ENCODE assay signal across 24 mouse cellular contexts in genomic region chr15:30777801-30778200, GRCm38 (mm10).
DNase-seq lines count a peak whose midpoint lies in the region; ATAC-seq and TF ChIP-seq lines count a peak whose summit lies in the region.
"Had no signal": no experiment of that assay in that cellular context is flagged by ENCODE, and none has a peak within 500 bp of the region (broad histone marks: within the 10 kb centered on the region; RNA-seq: fewer than 3 reads in every experiment).

No protein-coding gene starts in this region.

- no peaks in the 10 kb centered on the region for H3K36me3 ChIP-seq in hindbrain, embryonic 11.5 days (ENCODE audit: control insufficient read depth, insufficient read depth, low read length)
- H3K36me3 ChIP-seq in hindbrain, embryonic 16.5 days (ENCODE audit: control insufficient read depth, insufficient read depth, low read length): no peaks in the 10 kb centered on the region
- H3K36me3 ChIP-seq in hindbrain, embryonic 13.5 days: no peaks in the 10 kb centered on the region
- no peaks in the 10 kb centered on the region for H3K36me3 ChIP-seq in hindbrain, postnatal 0 days (ENCODE audit: insufficient read depth, low read length)
- no peaks in the 10 kb centered on the region for H3K36me3 ChIP-seq in midbrain, embryonic 11.5 days (ENCODE audit: control insufficient read depth, insufficient read depth, low read length)
- no peaks in the 10 kb centered on the region for H3K36me3 ChIP-seq in midbrain, embryonic 14.5 days (ENCODE audit: control insufficient read depth, insufficient read depth, low read length)
- H3K36me3 ChIP-seq: embryonic facial prominence, embryonic 13.5 days; embryonic facial prominence, embryonic 15.5 days; forebrain, embryonic 10.5 days; forebrain, embryonic 12.5 days had no signal

- H3K27me3 ChIP-seq in hindbrain, embryonic 11.5 days (ENCODE audit: control insufficient read depth, insufficient read depth, low read length): no peaks in the 10 kb centered on the region
- H3K27me3 ChIP-seq in hindbrain, embryonic 16.5 days (replicated peaks; ENCODE audit: control insufficient read depth, insufficient read depth, low read length): no peaks in the 10 kb centered on the region
- H3K27me3 ChIP-seq in hindbrain, embryonic 13.5 days: no peaks in the 10 kb centered on the region
- no peaks in the 10 kb centered on the region for H3K27me3 ChIP-seq in hindbrain, postnatal 0 days (ENCODE audit: insufficient read depth, low read length)
- no peaks in the 10 kb centered on the region for H3K27me3 ChIP-seq in midbrain, embryonic 11.5 days (ENCODE audit: control insufficient read depth, insufficient read depth, low read length)
- no peaks in the 10 kb centered on the region for H3K27me3 ChIP-seq in midbrain, embryonic 14.5 days (ENCODE audit: control insufficient read depth, insufficient read depth, low read length)
- H3K27me3 ChIP-seq: embryonic facial prominence, embryonic 13.5 days; embryonic facial prominence, embryonic 15.5 days; forebrain, embryonic 12.5 days had no signal

- no peak overlapping the region for H3K9ac ChIP-seq in hindbrain, embryonic 11.5 days (ENCODE audit: low read depth, low read length)
- no peak overlapping the region for H3K9ac ChIP-seq in hindbrain, embryonic 16.5 days (ENCODE audit: low read depth, low read length)
- no peak overlapping the region for H3K9ac ChIP-seq in hindbrain, embryonic 13.5 days
- H3K9ac ChIP-seq in hindbrain, postnatal 0 days (replicated peaks; ENCODE audit: low read length): no peak overlapping the region
- H3K9ac ChIP-seq in midbrain, embryonic 11.5 days (ENCODE audit: low read length): no peak overlapping the region
- no peak overlapping the region for H3K9ac ChIP-seq in midbrain, embryonic 14.5 days (replicated peaks; ENCODE audit: low read length)
- H3K9ac ChIP-seq: embryonic facial prominence, embryonic 13.5 days; embryonic facial prominence, embryonic 15.5 days; forebrain, embryonic 12.5 days had no signal

- no peak overlapping the region for H3K4me3 ChIP-seq in hindbrain, embryonic 11.5 days (ENCODE audit: low read depth, low read length)
- H3K4me3 ChIP-seq in hindbrain, embryonic 16.5 days (ENCODE audit: low read length): no peak overlapping the region
- H3K4me3 ChIP-seq in hindbrain, embryonic 13.5 days: no peak overlapping the region
- no peak overlapping the region for H3K4me3 ChIP-seq in hindbrain, postnatal 0 days (ENCODE audit: low read length)
- no peak overlapping the region for H3K4me3 ChIP-seq in midbrain, embryonic 11.5 days (ENCODE audit: low read depth, low read length)
- H3K4me3 ChIP-seq in midbrain, embryonic 14.5 days (replicated peaks; ENCODE audit: low read depth, low read length): no peak overlapping the region
- H3K4me3 ChIP-seq: embryonic facial prominence, embryonic 13.5 days; embryonic facial prominence, embryonic 15.5 days; erythroblast, embryonic 14.5 days; forebrain, embryonic 10.5 days; forebrain, embryonic 12.5 days had no signal

- ATAC-seq in hindbrain, embryonic 11.5 days (ENCODE audit: low FRiP score): no peak
- ATAC-seq in hindbrain, embryonic 16.5 days: no peak
- ATAC-seq in hindbrain, embryonic 13.5 days (ENCODE audit: low FRiP score): no peak
- ATAC-seq in hindbrain, postnatal 0 days: no peak
- no peak for ATAC-seq in midbrain, embryonic 11.5 days (ENCODE audit: low FRiP score)
- no peak for ATAC-seq in midbrain, embryonic 14.5 days (ENCODE audit: low FRiP score, low TSS enrichment)
- ATAC-seq: forebrain, embryonic 14.5 days had no signal

- H3K9me3 ChIP-seq in hindbrain, embryonic 11.5 days (ENCODE audit: control insufficient read depth, low read length): no peaks in the 10 kb centered on the region
- H3K9me3 ChIP-seq in hindbrain, embryonic 16.5 days (ENCODE audit: control insufficient read depth, low read length): no peaks in the 10 kb centered on the region
- H3K9me3 ChIP-seq in hindbrain, embryonic 13.5 days: no peaks in the 10 kb centered on the region
- no peaks in the 10 kb centered on the region for H3K9me3 ChIP-seq in hindbrain, postnatal 0 days (ENCODE audit: low read length)
- H3K9me3 ChIP-seq in midbrain, embryonic 11.5 days (ENCODE audit: control insufficient read depth, low read length): no peaks in the 10 kb centered on the region
- no peaks in the 10 kb centered on the region for H3K9me3 ChIP-seq in midbrain, embryonic 14.5 days (ENCODE audit: control insufficient read depth, low read length)
- H3K9me3 ChIP-seq: embryonic facial prominence, embryonic 13.5 days; embryonic facial prominence, embryonic 15.5 days; forebrain, embryonic 10.5 days; forebrain, embryonic 12.5 days had no signal

- WGBS in hindbrain, embryonic 11.5 days: 85% methylated on average over 5 of the region's 5 CpGs
- 94% methylated on average over 5 of the region's 5 CpGs for WGBS in hindbrain, embryonic 16.5 days
- WGBS in hindbrain, embryonic 13.5 days: 89% methylated on average over 5 of the region's 5 CpGs
- 87% methylated on average over 5 of the region's 5 CpGs for WGBS in hindbrain, postnatal 0 days
- 91% methylated on average over 5 of the region's 5 CpGs for WGBS in midbrain, embryonic 11.5 days
- 93% methylated on average over 5 of the region's 5 CpGs for WGBS in midbrain, embryonic 14.5 days

- no peaks in the 10 kb centered on the region for H3K4me1 ChIP-seq in hindbrain, embryonic 11.5 days (replicated peaks; ENCODE audit: control insufficient read depth, insufficient read depth, low read length)
- H3K4me1 ChIP-seq in hindbrain, embryonic 16.5 days (ENCODE audit: control insufficient read depth, insufficient read depth, low read depth, low read length): peaks cover 5% of the 10 kb centered on the region; the same call in 1 of the 2 replicates
- peaks cover 26% of the 10 kb centered on the region for H3K4me1 ChIP-seq in hindbrain, embryonic 13.5 days (replicated peaks)
- H3K4me1 ChIP-seq in hindbrain, postnatal 0 days (ENCODE audit: insufficient read depth, low read length): peaks cover 8% of the 10 kb centered on the region; the same call in 1 of the 2 replicates
- H3K4me1 ChIP-seq in midbrain, embryonic 11.5 days (ENCODE audit: control insufficient read depth, insufficient read depth, low read length): peaks cover 7% of the 10 kb centered on the region
- peaks cover 4% of the 10 kb centered on the region; the same call in 1 of the 2 replicates for H3K4me1 ChIP-seq in midbrain, embryonic 14.5 days (ENCODE audit: control insufficient read depth, insufficient read depth, low read length)
- H3K4me1 ChIP-seq: embryonic facial prominence, embryonic 13.5 days; embryonic facial prominence, embryonic 15.5 days had no signal

- H3K27ac ChIP-seq in hindbrain, embryonic 11.5 days (ENCODE audit: low read depth, low read length): peak overlapping the region; percentile 62
- H3K27ac ChIP-seq in hindbrain, embryonic 16.5 days (ENCODE audit: low read depth, low read length): no peak overlapping the region
- 0 out of 2 replicates have a peak overlapping the region, but pooled peaks have one; percentile 9 for H3K27ac ChIP-seq in hindbrain, embryonic 13.5 days
- no peak overlapping the region for H3K27ac ChIP-seq in hindbrain, postnatal 0 days
- no peak overlapping the region for H3K27ac ChIP-seq in midbrain, embryonic 11.5 days (ENCODE audit: low read depth, low read length)
- no peak overlapping the region for H3K27ac ChIP-seq in midbrain, embryonic 14.5 days (replicated peaks; ENCODE audit: low read depth, low read length)
- H3K27ac ChIP-seq: embryonic facial prominence, embryonic 13.5 days; embryonic facial prominence, embryonic 15.5 days; forebrain, embryonic 10.5 days; forebrain, embryonic 12.5 days had no signal

- no peak for DNase-seq in hindbrain, embryonic 11.5 days (ENCODE audit: low spot score)
- DNase-seq in hindbrain, postnatal 0 days (ENCODE audit: low spot score): no peak
- DNase-seq in midbrain, embryonic 11.5 days (ENCODE audit: low spot score, missing footprints): peak; percentile 61
- no peak for DNase-seq in midbrain, embryonic 14.5 days
- peak; percentile 16 for DNase-seq in testis, postnatal 10 days (ENCODE audit: low spot score)
- no peak for DNase-seq in testis, postnatal 14 days (ENCODE audit: low spot score)
- DNase-seq: adrenal gland, adult 2 months; adrenal gland, postnatal 10 days; adrenal gland, postnatal 25 days; cerebellum, adult 11 months; cerebellum, adult 18-20 months; cerebellum, adult 8-10 months; cerebellum, adult 9-11 months; cerebellum, postnatal 14 days; cerebellum, postnatal 36 days; embryo, embryonic 11 days had no signal

- TF ChIP-seq CTCF in hindbrain, postnatal 0 days (IDR thresholded peaks at IDR 0.05; ENCODE audit: low read depth): no peak

- no peak overlapping the region for H3K4me2 ChIP-seq in hindbrain, embryonic 11.5 days (replicated peaks; ENCODE audit: low read depth, low read length)
- H3K4me2 ChIP-seq in hindbrain, embryonic 16.5 days (ENCODE audit: low read length): no peak overlapping the region
- H3K4me2 ChIP-seq in hindbrain, embryonic 13.5 days: no peak overlapping the region
- H3K4me2 ChIP-seq in hindbrain, postnatal 0 days (ENCODE audit: low read depth, low read length): no peak overlapping the region
- no peak overlapping the region for H3K4me2 ChIP-seq in midbrain, embryonic 11.5 days
- H3K4me2 ChIP-seq in midbrain, embryonic 14.5 days (ENCODE audit: low read length): no peak overlapping the region
- H3K4me2 ChIP-seq: embryonic facial prominence, embryonic 13.5 days; embryonic facial prominence, embryonic 15.5 days; forebrain, embryonic 12.5 days had no signal

Comparison
In these comparisons a context has a peak if more than half of its experiments do, and no peak if none do; other contexts are left out.
1. DNase-seq: peak in midbrain, embryonic 11.5 days (single experiment) and testis, postnatal 10 days (single experiment); none in hindbrain, embryonic 11.5 days (single experiment), hindbrain, postnatal 0 days (single experiment), midbrain, embryonic 14.5 days (single experiment) and testis, postnatal 14 days (single experiment).
2. H3K27ac ChIP-seq: peak in hindbrain, embryonic 11.5 days (single experiment) and hindbrain, embryonic 13.5 days (single experiment); none in hindbrain, embryonic 16.5 days (single experiment), hindbrain, postnatal 0 days (single experiment), midbrain, embryonic 11.5 days (single experiment) and midbrain, embryonic 14.5 days (single experiment).